ENCODE assay signal across 12 mouse cellular contexts in genomic region chr7:116230811-116231609, GRCm38 (mm10).
DNase-seq lines count a peak whose midpoint lies in the region; ATAC-seq and TF ChIP-seq lines count a peak whose summit lies in the region.
"Had no signal": no experiment of that assay in that cellular context is flagged by ENCODE, and none has a peak within 500 bp of the region (broad histone marks: within the 10 kb centered on the region; RNA-seq: fewer than 3 reads in every experiment).

No protein-coding gene starts in this region.

- H3K4me2 ChIP-seq in forebrain, postnatal 0 days (ENCODE audit: low read depth), result no peak overlapping the region
- no peak overlapping the region for H3K4me2 ChIP-seq in forebrain, embryonic 11.5 days (ENCODE audit: low read depth, low read length, severe bottlenecking)
- H3K4me2 ChIP-seq in embryonic facial prominence, embryonic 15.5 days (replicated peaks), result no peak overlapping the region
- no peak overlapping the region for H3K4me2 ChIP-seq in kidney, embryonic 15.5 days
- H3K4me2 ChIP-seq in midbrain, embryonic 14.5 days (ENCODE audit: low read length), result no peak overlapping the region
- H3K4me2 ChIP-seq: forebrain, embryonic 15.5 days had no signal

- H3K27me3 ChIP-seq in forebrain, postnatal 0 days (ENCODE audit: insufficient read depth, low read length), result no peaks in the 10 kb centered on the region
- no peaks in the 10 kb centered on the region for H3K27me3 ChIP-seq in forebrain, embryonic 11.5 days (ENCODE audit: control insufficient read depth, insufficient read depth, low read length)
- no peaks in the 10 kb centered on the region for H3K27me3 ChIP-seq in embryonic facial prominence, embryonic 15.5 days
- H3K27me3 ChIP-seq in kidney, embryonic 15.5 days, result peaks cover 7% of the 10 kb centered on the region
- H3K27me3 ChIP-seq in midbrain, embryonic 14.5 days (ENCODE audit: control insufficient read depth, insufficient read depth, low read length), result no peaks in the 10 kb centered on the region
- H3K27me3 ChIP-seq: forebrain, embryonic 15.5 days had no signal

- H3K4me1 ChIP-seq in forebrain, postnatal 0 days (ENCODE audit: insufficient read depth), result no peaks in the 10 kb centered on the region
- 0 out of 2 replicates have a peak, but pooled peaks cover 2% of the 10 kb centered on the region for H3K4me1 ChIP-seq in forebrain, embryonic 11.5 days (replicated peaks; ENCODE audit: control insufficient read depth, insufficient read depth, low read length)
- peaks cover 23% of the 10 kb centered on the region for H3K4me1 ChIP-seq in embryonic facial prominence, embryonic 15.5 days
- peaks cover 14% of the 10 kb centered on the region for H3K4me1 ChIP-seq in kidney, embryonic 15.5 days
- peaks cover 14% of the 10 kb centered on the region; the same call in 1 of the 2 replicates for H3K4me1 ChIP-seq in midbrain, embryonic 14.5 days (ENCODE audit: control insufficient read depth, insufficient read depth, low read length)

- no peak for TF ChIP-seq CTCF in forebrain, postnatal 0 days (IDR thresholded peaks at IDR 0.05; ENCODE audit: low read depth)

- H3K9me3 ChIP-seq in forebrain, postnatal 0 days (ENCODE audit: low read length), result no peaks in the 10 kb centered on the region
- H3K9me3 ChIP-seq in forebrain, embryonic 11.5 days (ENCODE audit: control insufficient read depth, low read length), result no peaks in the 10 kb centered on the region
- no peaks in the 10 kb centered on the region for H3K9me3 ChIP-seq in embryonic facial prominence, embryonic 15.5 days (replicated peaks)
- H3K9me3 ChIP-seq in kidney, embryonic 15.5 days (replicated peaks), result no peaks in the 10 kb centered on the region
- no peaks in the 10 kb centered on the region for H3K9me3 ChIP-seq in midbrain, embryonic 14.5 days (ENCODE audit: control insufficient read depth, low read length)
- H3K9me3 ChIP-seq: forebrain, embryonic 15.5 days had no signal

- no peak overlapping the region for H3K4me3 ChIP-seq in forebrain, postnatal 0 days (ENCODE audit: low read depth, low read length)
- no peak overlapping the region for H3K4me3 ChIP-seq in forebrain, embryonic 11.5 days (ENCODE audit: low read depth, low read length)
- no peak overlapping the region for H3K4me3 ChIP-seq in embryonic facial prominence, embryonic 15.5 days (replicated peaks)
- H3K4me3 ChIP-seq in kidney, embryonic 15.5 days (replicated peaks), result no peak overlapping the region
- no peak overlapping the region for H3K4me3 ChIP-seq in midbrain, embryonic 14.5 days (replicated peaks; ENCODE audit: low read depth, low read length)
- H3K4me3 ChIP-seq: forebrain, embryonic 15.5 days; myocyte had no signal

- H3K27ac ChIP-seq in forebrain, postnatal 0 days (ENCODE audit: low read depth, low read length), result no peak overlapping the region
- H3K27ac ChIP-seq in forebrain, embryonic 11.5 days (ENCODE audit: low read depth, low read length), result no peak overlapping the region
- H3K27ac ChIP-seq in embryonic facial prominence, embryonic 15.5 days (replicated peaks), result 0 out of 2 replicates have a peak overlapping the region, but pooled peaks have one; percentile 48
- H3K27ac ChIP-seq in kidney, embryonic 15.5 days, result no peak overlapping the region
- H3K27ac ChIP-seq in midbrain, embryonic 14.5 days (replicated peaks; ENCODE audit: low read depth, low read length), result no peak overlapping the region
- H3K27ac ChIP-seq: forebrain, embryonic 15.5 days; liver, embryonic 14.5 days had no signal

- no peaks in the 10 kb centered on the region for H3K36me3 ChIP-seq in forebrain, postnatal 0 days (ENCODE audit: insufficient read depth)
- H3K36me3 ChIP-seq in forebrain, embryonic 11.5 days (ENCODE audit: control insufficient read depth, insufficient read depth, low read length), result no peaks in the 10 kb centered on the region
- H3K36me3 ChIP-seq in embryonic facial prominence, embryonic 15.5 days, result no peaks in the 10 kb centered on the region
- H3K36me3 ChIP-seq in kidney, embryonic 15.5 days, result no peaks in the 10 kb centered on the region
- H3K36me3 ChIP-seq in midbrain, embryonic 14.5 days (ENCODE audit: control insufficient read depth, insufficient read depth, low read length), result no peaks in the 10 kb centered on the region
- H3K36me3 ChIP-seq: forebrain, embryonic 15.5 days had no signal

- 68% methylated on average over 11 of the region's 11 CpGs for WGBS in forebrain, postnatal 0 days
- 83% methylated on average over 11 of the region's 11 CpGs for WGBS in forebrain, embryonic 11.5 days
- 56% methylated on average over 11 of the region's 11 CpGs for WGBS in embryonic facial prominence, embryonic 15.5 days
- 74% methylated on average over 11 of the region's 11 CpGs for WGBS in kidney, embryonic 15.5 days
- WGBS in midbrain, embryonic 14.5 days, result 81% methylated on average over 11 of the region's 11 CpGs

- H3K9ac ChIP-seq in forebrain, postnatal 0 days, result no peak overlapping the region
- no peak overlapping the region for H3K9ac ChIP-seq in forebrain, embryonic 11.5 days (ENCODE audit: low read length)
- no peak overlapping the region for H3K9ac ChIP-seq in embryonic facial prominence, embryonic 15.5 days
- no peak overlapping the region for H3K9ac ChIP-seq in kidney, embryonic 15.5 days
- H3K9ac ChIP-seq in midbrain, embryonic 14.5 days (replicated peaks; ENCODE audit: low read length), result no peak overlapping the region
- H3K9ac ChIP-seq: forebrain, embryonic 15.5 days; liver, embryonic 14.5 days had no signal

- peak; percentile 60 for ATAC-seq in forebrain, postnatal 0 days
- no peak for ATAC-seq in forebrain, embryonic 11.5 days (replicated peaks; ENCODE audit: low FRiP score)
- ATAC-seq in embryonic facial prominence, embryonic 15.5 days (ENCODE audit: insufficient number of reproducible peaks, low FRiP score, low TSS enrichment, low read depth), result no peak
- no peak for ATAC-seq in kidney, embryonic 15.5 days (replicated peaks; ENCODE audit: low FRiP score)
- no peak for ATAC-seq in midbrain, embryonic 14.5 days (ENCODE audit: low FRiP score, low TSS enrichment)
- ATAC-seq: forebrain, embryonic 15.5 days had no signal

- no peak for DNase-seq in forebrain, postnatal 0 days
- DNase-seq in forebrain, embryonic 11.5 days (ENCODE audit: low spot score), result no peak
- peak; percentile 13 to 20 for DNase-seq in B cell, adult 2 months
- peak; percentile 72 for DNase-seq in naive thymus-derived CD4-positive, alpha-beta T cell, adult 2 months (ENCODE audit: low read depth)
- DNase-seq in midbrain, embryonic 14.5 days, result no peak
- DNase-seq in right cerebral cortex, postnatal 14 days, result no peak
- DNase-seq: cerebellum, postnatal 25 days had no signal

Comparison
In these comparisons a context has a peak if more than half of its experiments do, and no peak if none do; other contexts are left out.
1. DNase-seq: peak in B cell, adult 2 months (2 of 2) and naive thymus-derived CD4-positive, alpha-beta T cell, adult 2 months (single experiment); none in forebrain, postnatal 0 days (single experiment), forebrain, embryonic 11.5 days (single experiment), midbrain, embryonic 14.5 days (single experiment) and right cerebral cortex, postnatal 14 days (single experiment).